Mouse (Mus musculus) lung, embryonic 16.5 days (tissue): ENCODE measurements around the gene Med26. TPM values are rescaled to one million over a fixed set of nuclear protein-coding genes. Genes with fewer than 3 reads are reported as not detected.

Source experiments
- ATAC-seq: fragments of 200-750 bp; cut with Nextera tagmentation; 2 replicates; pipeline ENCODE4 v1.8.0; 2017; ENCODE audit warnings: low read depth, mild to moderate bottlenecking, moderate library complexity
- H3K27ac ChIP-seq: fragments of 300-500 bp; sonication (generic); 2 replicates; pipeline ENCODE4 v1.5.1; 2014; ENCODE audit warnings: mild to moderate bottlenecking, control low read depth, low read length
- H3K27me3 ChIP-seq: fragments of 300-500 bp; sonication (generic); 2 replicates; pipeline ENCODE4 v1.6.1; 2014; ENCODE audit warnings: low read depth, low read length, mixed read lengths; ENCODE audit not compliant: control insufficient read depth, insufficient read depth
- H3K36me3 ChIP-seq: fragments of 300-500 bp; sonication (generic); 2 replicates; pipeline ENCODE4 v1.6.1; 2014; ENCODE audit warnings: low read length; ENCODE audit not compliant: control insufficient read depth, insufficient read depth
- H3K4me1 ChIP-seq: fragments of 300-500 bp; sonication (generic); replicated peaks from 2 replicates; pipeline ENCODE4 v1.6.1; 2014; ENCODE audit warnings: low read length, mixed read lengths; ENCODE audit not compliant: control insufficient read depth, insufficient read depth
- H3K4me2 ChIP-seq: fragments of 300-500 bp; sonication (generic); 2 replicates; pipeline ENCODE4 v1.6.1; 2014; ENCODE audit warnings: low read depth, low read length, control low read depth
- H3K4me3 ChIP-seq: fragments of 300-500 bp; sonication (generic); 2 replicates; pipeline ENCODE4 v1.5.1; 2014; ENCODE audit warnings: mild to moderate bottlenecking, low read length, control low read depth
- H3K9ac ChIP-seq: fragments of 300-500 bp; sonication (generic); 2 replicates; pipeline ENCODE4 v1.6.1; 2014; ENCODE audit warnings: low read length, control low read depth
- H3K9me3 ChIP-seq: fragments of 300-500 bp; sonication (generic); 2 replicates; pipeline ENCODE4 v1.6.1; 2016; ENCODE audit warnings: low read length; ENCODE audit not compliant: control insufficient read depth
- WGBS: fragments of 180-500 bp; shearing (Covaris S2); extraction: QIAGEN DNeasy Blood & Tissue Kit; methylation state at CpG from one replicate; pipeline ENCODE4 v1.1.7; 2014; 5-methylcytosine and 5-hydroxymethylcytosine counted together
- polyA plus RNA-seq: library from polyadenylated mRNA; unstranded; fragments of >200 nt; fragmentation: Nextera tagmentation; extraction: Ambion mirVana; gene quantifications from 2 replicates; pipeline ENCODE4 v1.2.1, GENCODE M21; 2015

Med26 gene
- polyA plus RNA-seq, 1 experiment from 2014 or later: 15.6 TPM

- H3K36me3 ChIP-seq: no peaks in the 10 kb centered on the region
- H3K4me3 ChIP-seq: no peak overlapping the region
- no peak overlapping the region for H3K4me2 ChIP-seq
- WGBS: 41% methylated on average over 4 of the region's 4 CpGs
- no peaks in the 10 kb centered on the region for H3K4me1 ChIP-seq
- no peak overlapping the region for H3K27ac ChIP-seq
- H3K27me3 ChIP-seq: no peaks in the 10 kb centered on the region
- no peak for ATAC-seq
- H3K9me3 ChIP-seq: no peaks in the 10 kb centered on the region
- no peak overlapping the region for H3K9ac ChIP-seq
Measured at GRCm38 (mm10) chr8:72555770-72556169, 7.7 kb upstream of the Med26 start.

GRCm38 (mm10) chr8:72549314-72549892 lies 1.3 kb upstream of the Med26 start:
- ATAC-seq: peak; percentile 4; the same call in 1 of the 2 replicates
- H3K9me3 ChIP-seq: no peaks in the 10 kb centered on the region
- 6% methylated on average over 5 of the region's 5 CpGs for WGBS
- H3K9ac ChIP-seq: peak overlapping the region; percentile 72
- no peaks in the 10 kb centered on the region for H3K36me3 ChIP-seq
- peak overlapping the region; percentile 66 for H3K4me2 ChIP-seq
- H3K27ac ChIP-seq: peak overlapping the region; percentile 92
- peak overlapping the region; percentile 92 for H3K4me3 ChIP-seq
- no peaks in the 10 kb centered on the region for H3K27me3 ChIP-seq
- peaks cover 15% of the 10 kb centered on the region for H3K4me1 ChIP-seq

- Histone ChIP-seq H3K27me3 (no peaks in the 10 kb centered on the region), H3K9me3 (no peaks in the 10 kb centered on the region), H3K4me1 (peaks cover 15% of the 10 kb centered on the region), H3K27ac (peak overlapping the region; percentile 92), H3K4me2 (peak overlapping the region; percentile 66), H3K9ac (peak overlapping the region; percentile 72), H3K36me3 (no peaks in the 10 kb centered on the region; the same call in 1 of the 2 replicates), H3K4me3 (peak overlapping the region; percentile 92)
- peak; percentile 53; the same call in 1 of the 2 replicates for ATAC-seq
- 1% methylated on average over 43 of the region's 45 CpGs for WGBS
Measured at GRCm38 (mm10) chr8:72548644-72549313, 709 bp upstream of the Med26 start.

- Histone ChIP-seq H3K4me2 (peak overlapping the region; percentile 75), H3K27ac (peak overlapping the region; percentile 67), H3K27me3 (no peaks in the 10 kb centered on the region), H3K4me3 (peak overlapping the region; percentile 92), H3K4me1 (peaks cover 15% of the 10 kb centered on the region), H3K9ac (peak overlapping the region; percentile 97), H3K36me3 (no peaks in the 10 kb centered on the region; the same call in 1 of the 2 replicates), H3K9me3 (no peaks in the 10 kb centered on the region)
- WGBS: 1% methylated on average over 27 of the region's 27 CpGs
- 0 out of 2 replicates have a peak, but pooled peaks have one; percentile 0 for ATAC-seq
Measured at GRCm38 (mm10) chr8:72547122-72547801, 808 bp downstream of the Med26 start.

- no peak overlapping the region for H3K9ac ChIP-seq
- H3K27me3 ChIP-seq: no peaks in the 10 kb centered on the region
- H3K4me3 ChIP-seq: no peak overlapping the region
- no peaks in the 10 kb centered on the region; the same call in 1 of the 2 replicates for H3K36me3 ChIP-seq
- no peaks in the 10 kb centered on the region for H3K4me1 ChIP-seq
- no peaks in the 10 kb centered on the region for H3K9me3 ChIP-seq
- no peak overlapping the region for H3K4me2 ChIP-seq
- ATAC-seq: no peak
- H3K27ac ChIP-seq: no peak overlapping the region
Measured at GRCm38 (mm10) chr8:72539234-72539633, 8.8 kb downstream of the Med26 start.

- Histone ChIP-seq H3K9me3 (no peaks in the 10 kb centered on the region), H3K27me3 (no peaks in the 10 kb centered on the region), H3K27ac (no peak overlapping the region), H3K4me1 (no peaks in the 10 kb centered on the region), H3K9ac (no peak overlapping the region), H3K4me2 (no peak overlapping the region), H3K36me3 (no peaks in the 10 kb centered on the region), H3K4me3 (no peak overlapping the region)
- ATAC-seq: no peak
- WGBS: 93% methylated on average over 3 of the region's 3 CpGs
Measured at GRCm38 (mm10) chr8:72534888-72535287, 13.2 kb downstream of the Med26 start.

GRCm38 (mm10) chr8:72532103-72532502 lies 16.0 kb downstream of the Med26 start:
- 91% methylated on average over 1 of the region's 1 CpGs for WGBS
- ATAC-seq: no peak
- Histone ChIP-seq H3K27me3 (no peaks in the 10 kb centered on the region), H3K4me2 (no peak overlapping the region), H3K4me3 (no peak overlapping the region), H3K4me1 (no peaks in the 10 kb centered on the region), H3K9me3 (no peaks in the 10 kb centered on the region), H3K36me3 (no peaks in the 10 kb centered on the region), H3K27ac (no peak overlapping the region), H3K9ac (no peak overlapping the region)

GRCm38 (mm10) chr8:72521888-72522287 lies 26.2 kb downstream of the Med26 start:
- no peak overlapping the region for H3K27ac ChIP-seq
- no peak for ATAC-seq
- no peaks in the 10 kb centered on the region for H3K9me3 ChIP-seq
- no peaks in the 10 kb centered on the region for H3K27me3 ChIP-seq
- no peak overlapping the region for H3K4me3 ChIP-seq
- no peak overlapping the region for H3K4me2 ChIP-seq
- H3K9ac ChIP-seq: no peak overlapping the region
- H3K36me3 ChIP-seq: no peaks in the 10 kb centered on the region
- H3K4me1 ChIP-seq: no peaks in the 10 kb centered on the region

- H3K4me1 ChIP-seq: no peaks in the 10 kb centered on the region
- H3K4me2 ChIP-seq: no peak overlapping the region
- H3K9ac ChIP-seq: no peak overlapping the region
- no peak for ATAC-seq
- no peak overlapping the region for H3K4me3 ChIP-seq
- 57% methylated on average over 7 of the region's 7 CpGs for WGBS
- no peaks in the 10 kb centered on the region; the same call in 1 of the 2 replicates for H3K36me3 ChIP-seq
- no peaks in the 10 kb centered on the region for H3K27me3 ChIP-seq
- H3K27ac ChIP-seq: no peak overlapping the region
- no peaks in the 10 kb centered on the region for H3K9me3 ChIP-seq
Measured at GRCm38 (mm10) chr8:72517421-72517988, 30.6 kb downstream of the Med26 start.
